Mouse (Mus musculus) spleen, adult 2 months (tissue): Measurements from ENCODE around the gene Tirap. TPM values are rescaled to one million over a fixed set of nuclear protein-coding genes. Genes with fewer than 3 reads are reported as not detected.
"Not testable (repeated sequence)": the region's sequence is repeated elsewhere in the genome, so short reads cannot be mapped to it uniquely, and the experiment has no call there.

Source experiments
- DNase-seq, 2 experiments: peaks; one replicate each; pipeline versions ENCODE4 v3.0.0 to v3.0.0-alpha.2; 2012 to 2021; ENCODE audit warnings: low spot score in 2 of 2, low read depth in 1 of 2
- H3K27ac ChIP-seq: fragments of 200-500 bp; 2 replicates; pipeline ENCODE4 v1.5.1; 2012; ENCODE audit warnings: low read length, inconsistent platforms; ENCODE audit not compliant: insufficient read depth
- H3K27me3 ChIP-seq: fragments of 200-500 bp; 2 replicates; pipeline ENCODE4 v1.6.1; 2012; ENCODE audit warnings: mild to moderate bottlenecking, moderate library complexity, low read length, inconsistent platforms; ENCODE audit not compliant: control insufficient read depth, insufficient read depth
- H3K36me3 ChIP-seq: fragments of 200-500 bp; 2 replicates; pipeline ENCODE4 v1.6.1; 2012; ENCODE audit warnings: mild to moderate bottlenecking, low read length, inconsistent platforms; ENCODE audit not compliant: control insufficient read depth, insufficient read depth
- H3K4me1 ChIP-seq: fragments of 200-500 bp; 2 replicates; pipeline ENCODE4 v1.6.1; 2011; ENCODE audit warnings: inconsistent platforms; ENCODE audit not compliant: control insufficient read depth, insufficient read depth, insufficient read length
- H3K4me3 ChIP-seq: fragments of 200-500 bp; 2 replicates; pipeline ENCODE4 v1.5.1; 2011; ENCODE audit warnings: mild to moderate bottlenecking, inconsistent platforms; ENCODE audit not compliant: insufficient read depth, insufficient read length; ENCODE audit errors: extremely low read depth
- CTCF ChIP-seq: fragments of 200-500 bp; IDR thresholded peaks from 2 replicates; pipeline ENCODE4 v1.5.1; 2011; ENCODE audit warnings: mild to moderate bottlenecking, inconsistent platforms; ENCODE audit not compliant: insufficient read depth, insufficient read length, insufficient replicate concordance; ENCODE audit errors: extremely low read depth
- POLR2A ChIP-seq: fragments of 200-500 bp; IDR thresholded peaks from 2 replicates; pipeline ENCODE4 v1.6.1; 2011; ENCODE audit warnings: low read depth, low read length, inconsistent platforms
- WGBS: fragments of 180-500 bp; shearing (Covaris S2); methylation state at CpG from one replicate; pipeline ENCODE4 v1.1.7; 2018; 5-methylcytosine and 5-hydroxymethylcytosine counted together
- polyA plus RNA-seq: library from polyadenylated mRNA; depleted of rRNA; stranded (reverse); fragments of >200 nt; gene quantifications from 2 replicates; pipeline ENCODE4 v1.2.3, GENCODE M21; 2012

Gene Tirap
- polyA plus RNA-seq, 1 experiment: 9.2 TPM

DNA sequence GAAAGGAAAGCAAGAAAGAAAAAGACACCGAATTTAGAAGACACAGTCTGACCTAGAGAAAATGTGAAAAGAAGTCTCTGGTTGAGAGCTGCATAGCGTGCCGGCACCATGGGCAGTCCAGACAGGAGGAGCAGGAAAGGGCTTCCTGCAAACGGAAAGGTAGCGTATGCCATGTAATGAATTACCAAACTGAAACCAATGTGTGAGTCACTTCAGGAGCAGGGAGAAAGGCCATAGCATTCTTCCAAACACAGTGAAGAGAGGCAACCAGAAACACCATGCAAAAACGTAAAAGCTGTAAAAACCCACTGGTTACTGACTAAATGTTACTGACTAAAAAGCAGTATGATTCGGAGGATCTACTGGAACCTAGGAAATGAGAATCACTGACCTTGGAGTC, 38.4 kb downstream of the Tirap start:
- H3K36me3 ChIP-seq: peaks cover 3% of the 10 kb centered on the region; the same call in 1 of the 2 replicates
- H3K4me1 ChIP-seq: no peaks in the 10 kb centered on the region; the same call in 1 of the 2 replicates
- WGBS: 94% methylated on average over 7 of the region's 7 CpGs
- H3K27me3 ChIP-seq: no peaks in the 10 kb centered on the region
- no peak for TF ChIP-seq POLR2A
- no peak for TF ChIP-seq CTCF
- H3K27ac ChIP-seq: no peak overlapping the region
- no peak for DNase-seq
- no peak overlapping the region for H3K4me3 ChIP-seq

GRCm38 (mm10) chr9:35160662-35161061, 39.4 kb downstream of the Tirap start:
- Histone ChIP-seq H3K4me1 (no peaks in the 10 kb centered on the region; the same call in 1 of the 2 replicates), H3K27me3 (no peaks in the 10 kb centered on the region), H3K27ac (no peak overlapping the region), H3K4me3 (no peak overlapping the region), H3K36me3 (peaks cover 3% of the 10 kb centered on the region; the same call in 1 of the 2 replicates)
- TF ChIP-seq CTCF (no peak), POLR2A (no peak)
- WGBS: 96% methylated on average over 2 of the region's 2 CpGs
- DNase-seq: no peak

- no peak overlapping the region for H3K4me3 ChIP-seq
- TF ChIP-seq POLR2A (no peak), CTCF (no peak)
- H3K27me3 ChIP-seq: no peaks in the 10 kb centered on the region
- no peak for DNase-seq
- peaks cover 3% of the 10 kb centered on the region; the same call in 1 of the 2 replicates for H3K36me3 ChIP-seq
- H3K4me1 ChIP-seq: no peaks in the 10 kb centered on the region
- 97% methylated on average over 3 of the region's 3 CpGs for WGBS
- no peak overlapping the region for H3K27ac ChIP-seq
These were observed 41.6 kb downstream of the Tirap start for GRCm38 (mm10) chr9:35158477-35158876.

DNA sequence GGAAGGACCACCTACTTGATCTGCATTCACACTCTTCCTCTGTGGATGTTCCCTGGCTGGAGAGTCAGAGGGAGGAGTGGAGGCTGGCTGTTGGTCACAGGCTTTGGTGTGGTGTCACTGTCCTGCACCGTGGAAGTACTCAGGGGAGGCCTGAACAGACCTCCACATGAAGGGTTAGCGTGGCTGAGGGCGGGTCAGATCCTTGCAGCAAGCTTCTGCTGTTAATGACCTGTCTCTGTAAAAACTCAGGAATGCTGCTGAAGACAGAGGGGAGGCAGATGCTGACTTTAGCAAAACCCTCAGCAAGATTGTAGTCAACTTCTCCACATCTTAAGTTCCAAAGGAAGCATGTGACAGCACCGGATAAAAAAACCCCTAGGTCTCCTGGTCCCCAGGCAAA, 43.2 kb downstream of the Tirap start:
- H3K4me3 ChIP-seq: no peak overlapping the region
- no peak for TF ChIP-seq CTCF
- TF ChIP-seq POLR2A: no peak
- 86% methylated on average over 4 of the region's 4 CpGs for WGBS

DNA sequence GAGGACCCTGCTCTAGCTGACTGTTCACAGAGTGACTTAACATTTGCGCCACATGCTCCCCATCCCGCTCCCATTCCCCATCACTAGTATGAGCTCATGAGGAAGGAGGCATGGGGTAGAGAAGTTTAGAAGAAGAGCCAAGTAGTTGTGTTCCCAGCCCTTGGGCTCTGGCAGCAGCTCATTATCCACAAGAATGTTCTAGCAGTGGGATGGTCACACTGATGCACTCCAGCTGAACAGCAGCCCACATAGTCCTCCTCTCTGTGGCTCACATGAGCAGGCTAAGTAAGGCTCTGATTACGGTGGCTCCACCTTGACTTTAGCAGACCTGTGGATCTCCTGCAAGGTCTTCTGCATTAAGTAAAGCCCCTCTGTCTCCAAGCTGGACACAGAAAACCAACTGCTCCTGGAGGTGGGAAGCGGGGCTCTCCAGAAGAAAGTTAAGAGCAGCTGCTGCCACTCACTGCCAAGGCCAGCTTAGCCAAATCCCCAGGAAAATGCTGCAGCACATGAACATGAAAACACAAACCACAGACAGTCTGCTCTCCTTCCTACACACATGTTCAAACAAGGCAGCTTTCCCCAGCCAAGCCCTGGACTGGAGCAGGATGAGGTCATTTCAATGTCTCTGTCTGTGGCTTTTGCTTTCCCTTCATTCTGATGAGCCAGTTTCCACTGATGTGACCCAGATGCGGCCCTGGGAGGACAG, 43.9 kb downstream of the Tirap start:
- H3K27ac ChIP-seq: no peak overlapping the region
- H3K4me3 ChIP-seq: no peak overlapping the region

More for the DNA sequence above, 43.2 kb downstream of the Tirap start:
- DNase-seq: no peak
- Histone ChIP-seq H3K4me1 (no peaks in the 10 kb centered on the region), H3K36me3 (no peaks in the 10 kb centered on the region), H3K27ac (no peak overlapping the region), H3K27me3 (no peaks in the 10 kb centered on the region)

DNA sequence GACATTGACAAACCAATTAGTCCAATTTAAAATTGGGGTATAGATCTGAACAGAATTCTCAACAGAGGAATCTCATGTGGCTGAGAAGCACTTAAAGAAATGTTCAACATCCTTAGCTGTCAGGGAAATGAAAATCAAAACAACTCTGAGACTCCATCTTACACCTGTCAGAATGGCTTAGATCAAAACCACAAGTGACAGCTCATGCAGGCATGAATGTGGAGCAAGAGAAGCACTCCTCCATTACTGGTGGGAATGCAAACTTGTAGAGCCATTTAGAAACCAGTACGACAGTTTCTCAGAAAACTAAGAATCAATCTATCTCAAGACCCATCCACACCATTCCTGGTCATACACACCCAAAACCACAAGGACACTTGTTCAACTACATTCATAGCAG, 47.2 kb downstream of the Tirap start:
- no peak for TF ChIP-seq CTCF
- TF ChIP-seq POLR2A: no peak
- Histone ChIP-seq H3K36me3 (no peaks in the 10 kb centered on the region), H3K27me3 (no peaks in the 10 kb centered on the region), H3K27ac (no peak overlapping the region), H3K4me1 (no peaks in the 10 kb centered on the region), H3K4me3 (no peak overlapping the region)
- DNase-seq: no peak
- 87% methylated on average over 1 of the region's 1 CpGs for WGBS

More for the DNA sequence above, 43.9 kb downstream of the Tirap start:
- DNase-seq: no peak
- Histone ChIP-seq H3K27me3 (no peaks in the 10 kb centered on the region), H3K36me3 (no peaks in the 10 kb centered on the region), H3K4me1 (no peaks in the 10 kb centered on the region)
- no peak for TF ChIP-seq POLR2A
- no peak for TF ChIP-seq CTCF
- 91% methylated on average over 5 of the region's 5 CpGs for WGBS

DNA sequence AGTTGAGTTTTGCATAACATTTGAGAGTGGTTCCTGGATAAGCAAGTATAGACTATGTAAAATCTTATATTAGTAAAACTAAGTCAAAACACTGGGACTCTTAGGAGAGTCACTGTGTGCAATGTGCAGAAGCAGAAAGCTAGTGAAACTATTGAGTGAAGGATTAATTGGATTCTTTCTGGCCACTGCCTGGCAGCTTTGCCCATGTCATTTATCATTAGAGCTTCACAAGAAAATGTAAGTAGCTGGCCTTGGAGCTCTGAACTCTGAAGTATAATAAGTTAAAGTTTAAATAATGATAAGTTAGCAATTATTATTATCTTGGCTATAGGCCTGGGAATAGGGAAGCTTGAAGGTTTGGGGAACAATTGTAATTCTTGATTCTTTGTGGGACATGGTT, 51.3 kb downstream of the Tirap start:
- not testable (repeated sequence) for H3K27ac ChIP-seq, H3K4me3 ChIP-seq, H3K36me3 ChIP-seq, H3K27me3 ChIP-seq, DNase-seq, H3K4me1 ChIP-seq

- H3K27me3 ChIP-seq, H3K4me3 ChIP-seq, H3K4me1 ChIP-seq, H3K36me3 ChIP-seq, H3K27ac ChIP-seq, DNase-seq: not testable (repeated sequence)
- whole genome bisulfite sequencing: 96% methylated on average over 14 of the region's 14 CpGs
These were observed 52.8 kb downstream of the Tirap start for GRCm38 (mm10) chr9:35147261-35147660.
